Mouse (Mus musculus) ES-E14 (cell line): ENCODE measurements around the gene E330017A01Rik. TPM values are rescaled to one million over a fixed set of nuclear protein-coding genes. Genes with fewer than 3 reads are reported as not detected.

ENCODE experiments used
- DNase-seq: peaks from one replicate; pipeline ENCODE4 v3.0.0-alpha.2; 2013; ENCODE audit warnings: low read depth, low spot score
- H3K27ac ChIP-seq: 2 replicates; pipeline ENCODE4 v1.5.1; 2012; ENCODE audit warnings: low read depth, mild to moderate bottlenecking, low read length, moderate library complexity, mixed read lengths; ENCODE audit not compliant: poor library complexity, insufficient read depth, severe bottlenecking
- H3K36me3 ChIP-seq: 2 replicates; pipeline ENCODE4 v1.6.1; 2012; ENCODE audit warnings: mild to moderate bottlenecking, low read length, moderate library complexity, mixed read lengths; ENCODE audit not compliant: control insufficient read depth, poor library complexity, insufficient read depth, severe bottlenecking
- H3K4me1 ChIP-seq, 2 experiments: fragments of 150-350 bp in 1 of 2; sonication (generic) in 1 of 2; 2 replicates each; pipeline ENCODE4 v1.6.1; 2012; ENCODE audit warnings: low read length in 2 of 2, mild to moderate bottlenecking in 1 of 2, mixed read lengths in 1 of 2; ENCODE audit not compliant: control insufficient read depth in 2 of 2, insufficient read depth in 2 of 2, poor library complexity in 1 of 2
- H3K4me3 ChIP-seq, 2 experiments: fragments of 150-350 bp in 1 of 2; sonication (generic) in 1 of 2; 2 replicates each; pipeline ENCODE4 v1.5.1; 2012; ENCODE audit warnings: low read length in 2 of 2, low read depth in 1 of 2, mild to moderate bottlenecking in 1 of 2, mixed read lengths in 1 of 2; ENCODE audit not compliant: insufficient read depth in 1 of 2, poor library complexity in 1 of 2, severe bottlenecking in 1 of 2
- H3K9ac ChIP-seq: 2 replicates; pipeline ENCODE4 v1.6.1; 2012; ENCODE audit warnings: low read depth, mild to moderate bottlenecking, low read length, mixed read lengths; ENCODE audit not compliant: poor library complexity, insufficient read depth, severe bottlenecking
- H3K9me3 ChIP-seq: fragments of 150-350 bp; sonication (generic); 2 replicates; pipeline ENCODE4 v1.6.1; 2012; ENCODE audit warnings: low read depth, mild to moderate bottlenecking, low read length; ENCODE audit not compliant: control insufficient read depth, insufficient read depth
- CHD2 ChIP-seq: IDR thresholded peaks from 2 replicates; pipeline ENCODE4 v1.6.1; 2014; ENCODE audit warnings: mild to moderate bottlenecking, low read depth, low read length, inconsistent platforms
- HCFC1 ChIP-seq: IDR thresholded peaks from 2 replicates; pipeline ENCODE4 v1.6.1; 2012; ENCODE audit warnings: low read length, inconsistent platforms, borderline replicate concordance; ENCODE audit not compliant: insufficient read depth
- MAFK ChIP-seq: IDR thresholded peaks from 2 replicates; pipeline ENCODE4 v1.6.1; 2014; ENCODE audit warnings: mild to moderate bottlenecking, low read depth, low read length, inconsistent platforms; ENCODE audit not compliant: insufficient read depth
- ZC3H11A ChIP-seq: IDR thresholded peaks from 2 replicates; pipeline ENCODE4 v1.6.1; 2012; ENCODE audit warnings: low read depth, mild to moderate bottlenecking, inconsistent platforms, low read length, borderline replicate concordance
- ZNF384 ChIP-seq: IDR thresholded peaks from 2 replicates; pipeline ENCODE4 v1.6.1; 2012; ENCODE audit warnings: low read depth, low read length, inconsistent platforms
- in situ Hi-C, 2 experiments: fragments of 600-800 bp; cut with MboI; formaldehyde crosslinking; loops; one replicate each; pipeline ENCODE4 v1.15.1; 2025; ENCODE audit warnings: low sequenced_read_pairs in 2 of 2, inconsistent platforms in 1 of 2; ENCODE audit not compliant: unreplicated experiment in 2 of 2
- total RNA-seq: library from RNA; depleted of rRNA; stranded (reverse); fragments of 300-350 nt; gene quantifications from 2 replicates; pipeline ENCODE4 v1.2.3, GENCODE M21; 2012

The E330017A01Rik gene
- total RNA-seq, 1 experiment: not detected

DNA sequence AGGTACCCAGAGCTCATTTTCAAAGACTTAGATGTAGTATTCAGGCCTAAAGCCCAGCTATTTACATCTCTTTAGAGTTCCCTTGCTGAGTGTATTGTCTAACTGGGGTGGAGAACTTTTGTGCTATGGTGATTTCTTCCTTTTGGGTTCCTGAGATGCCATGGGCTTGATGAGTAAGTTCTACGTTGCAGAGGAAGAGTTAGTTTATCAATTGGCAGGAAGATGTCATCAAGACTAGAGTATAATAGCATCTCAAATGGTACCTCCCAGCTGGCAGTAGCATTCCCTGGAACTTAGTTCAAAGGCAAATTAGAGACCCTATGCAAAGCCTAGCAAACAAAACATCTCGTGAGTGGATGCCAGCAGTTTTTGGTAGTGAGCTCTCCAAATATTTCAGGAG, 2.7 kb downstream of the E330017A01Rik start:
- 0 out of 4 replicates have a peak, but pooled peaks cover 0 to 4% of the 10 kb centered on the region in 2 experiments for H3K4me1 ChIP-seq
- no peak overlapping the region for H3K4me3 ChIP-seq
- in situ Hi-C loops: no loop called here
- H3K9me3 ChIP-seq: no peaks in the 10 kb centered on the region
- H3K27ac ChIP-seq: no peak overlapping the region
- peak; percentile 36 for DNase-seq
- H3K36me3 ChIP-seq: no peaks in the 10 kb centered on the region
- H3K9ac ChIP-seq: no peak overlapping the region
- TF ChIP-seq HCFC1: no peak
- no peak for TF ChIP-seq ZNF384
- no peak for TF ChIP-seq ZC3H11A
- TF ChIP-seq CHD2: no peak
- TF ChIP-seq MAFK: no peak

DNA sequence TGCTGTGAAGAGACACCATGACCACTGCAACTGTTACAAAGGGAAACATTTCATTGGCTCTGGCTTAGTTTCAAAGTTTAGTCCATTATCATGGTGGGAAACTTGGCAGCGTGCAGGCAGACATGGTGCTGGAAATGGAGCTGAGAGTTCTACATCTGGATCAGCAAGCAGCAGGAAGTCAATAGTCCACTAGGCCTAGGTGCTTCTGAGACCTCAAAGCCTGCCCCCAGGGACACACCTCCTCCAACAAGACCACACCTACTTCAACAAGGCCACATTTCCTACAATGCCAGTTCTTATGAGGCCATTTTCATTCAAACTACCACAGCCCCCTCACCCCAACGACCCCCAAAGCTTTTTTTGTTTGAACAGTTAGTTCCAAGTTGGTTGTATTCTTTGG, 8.8 kb downstream of the E330017A01Rik start:
- TF ChIP-seq ZC3H11A (no peak), CHD2 (no peak), ZNF384 (no peak), HCFC1 (no peak), MAFK (no peak)
- Histone ChIP-seq H3K9me3 (no peaks in the 10 kb centered on the region), H3K27ac (no peak overlapping the region), H3K9ac (no peak overlapping the region), H3K4me1 (0 out of 4 replicates have a peak, but pooled peaks cover 0 to 2% of the 10 kb centered on the region in 2 experiments), H3K4me3 (no peak overlapping the region), H3K36me3 (no peaks in the 10 kb centered on the region)
- no peak for DNase-seq
- in situ Hi-C loops: no loop called here

DNA sequence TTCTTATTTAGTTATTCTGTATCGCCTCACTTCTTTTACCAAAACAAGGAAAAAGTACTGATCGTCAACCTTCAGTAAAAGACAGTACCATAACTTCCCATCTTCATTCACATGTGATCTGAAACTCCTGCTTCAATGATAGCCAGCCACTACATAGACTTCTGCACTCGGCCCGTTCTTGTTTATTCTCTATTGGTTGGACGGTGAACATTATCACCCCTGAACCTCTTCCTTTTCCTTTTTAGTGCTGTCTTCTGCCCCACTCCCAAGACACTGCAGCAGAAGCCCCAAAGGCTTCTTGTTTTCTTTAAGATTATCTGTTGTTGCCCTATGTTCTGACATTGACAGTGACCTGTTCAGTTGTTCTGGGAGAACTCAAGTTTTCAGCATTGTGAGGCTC, 9.6 kb downstream of the E330017A01Rik start:
- Histone ChIP-seq H3K4me3 (no peak overlapping the region), H3K27ac (no peak overlapping the region), H3K4me1 (0 out of 4 replicates have a peak, but pooled peaks cover 0 to 2% of the 10 kb centered on the region in 2 experiments), H3K36me3 (no peaks in the 10 kb centered on the region), H3K9ac (no peak overlapping the region), H3K9me3 (no peaks in the 10 kb centered on the region)
- no peak for TF ChIP-seq CHD2
- no peak for TF ChIP-seq HCFC1
- no peak for TF ChIP-seq ZNF384
- no peak for TF ChIP-seq MAFK
- no peak for TF ChIP-seq ZC3H11A
- in situ Hi-C loops: no loop called here
- no peak for DNase-seq

- Histone ChIP-seq H3K4me1 (0 out of 4 replicates have a peak, but pooled peaks cover 0 to 2% of the 10 kb centered on the region in 2 experiments), H3K4me3 (no peak overlapping the region), H3K36me3 (no peaks in the 10 kb centered on the region), H3K9me3 (no peaks in the 10 kb centered on the region), H3K9ac (no peak overlapping the region), H3K27ac (no peak overlapping the region)
- in situ Hi-C loops: no loop called here
- no peak for TF ChIP-seq ZC3H11A
- TF ChIP-seq MAFK: no peak
- no peak for TF ChIP-seq HCFC1
- no peak for TF ChIP-seq CHD2
- TF ChIP-seq ZNF384: no peak
- no peak for DNase-seq
Observed at GRCm38 (mm10) chr16:58628336-58628680, 10.2 kb downstream of the E330017A01Rik start.
